Mouse (Mus musculus) embryonic facial prominence, embryonic 13.5 days (tissue): ENCODE results near the gene Gm7029. TPM values are rescaled to one million over a fixed set of nuclear protein-coding genes. Genes with fewer than 3 reads are reported as not detected.

Experiments used
- ATAC-seq: fragments of 200-750 bp; cut with Nextera tagmentation; 2 replicates; pipeline ENCODE4 v1.8.0; 2017; ENCODE audit warnings: low read depth; ENCODE audit not compliant: insufficient number of reproducible peaks, insufficient read depth, low FRiP score, low TSS enrichment
- H3K27ac ChIP-seq: fragments of 300-500 bp; sonication (generic); 2 replicates; pipeline ENCODE4 v1.5.1; 2015; ENCODE audit warnings: moderate library complexity, mild to moderate bottlenecking, inconsistent platforms
- H3K27me3 ChIP-seq: fragments of 300-500 bp; sonication (generic); 2 replicates; pipeline ENCODE4 v1.6.1; 2015; ENCODE audit warnings: mild to moderate bottlenecking, inconsistent platforms
- H3K36me3 ChIP-seq: fragments of 300-500 bp; sonication (generic); 2 replicates; pipeline ENCODE4 v1.6.1; 2015; ENCODE audit warnings: mild to moderate bottlenecking, inconsistent platforms
- H3K4me1 ChIP-seq: fragments of 300-500 bp; sonication (generic); 2 replicates; pipeline ENCODE4 v1.6.1; 2015; ENCODE audit warnings: inconsistent platforms
- H3K4me2 ChIP-seq: fragments of 300-500 bp; sonication (generic); 2 replicates; pipeline ENCODE4 v1.6.1; 2015; ENCODE audit warnings: moderate library complexity, mild to moderate bottlenecking, inconsistent platforms
- H3K4me3 ChIP-seq: fragments of 300-500 bp; sonication (generic); 2 replicates; pipeline ENCODE4 v1.5.1; 2015; ENCODE audit warnings: mild to moderate bottlenecking, inconsistent platforms
- H3K9ac ChIP-seq: fragments of 300-500 bp; sonication (generic); 2 replicates; pipeline ENCODE4 v1.6.1; 2015; ENCODE audit warnings: mild to moderate bottlenecking, inconsistent platforms
- H3K9me3 ChIP-seq: fragments of 300-500 bp; sonication (generic); 2 replicates; pipeline ENCODE4 v1.6.1; 2016; ENCODE audit warnings: inconsistent platforms
- WGBS: fragments of 180-500 bp; shearing (Covaris S2); methylation state at CpG from one replicate; pipeline ENCODE4 v1.1.7; 2015; ENCODE audit warnings: mixed read lengths; 5-methylcytosine and 5-hydroxymethylcytosine counted together
- microRNA-seq: library from miRNA; unstranded; fragments of <30 nt; microRNA quantifications from one replicate; pipeline ENCODE4, GENCODE M21; 2016
- polyA plus RNA-seq: library from polyadenylated mRNA; unstranded; fragments of >200 nt; fragmentation: Nextera tagmentation; extraction: Ambion mirVana; gene quantifications from 2 replicates; pipeline ENCODE4 v1.2.1, GENCODE M21; 2015

The Gm7029 gene
- polyA plus RNA-seq, 1 experiment from 2014 or later, result not detected

GRCm38 (mm10) chr17:33916294-33916693 is 42.7 kb downstream of the Gm7029 start:
- Histone ChIP-seq H3K4me2 (peak overlapping the region; percentile 66), H3K36me3 (peaks cover 50% of the 10 kb centered on the region), H3K27me3 (no peaks in the 10 kb centered on the region), H3K9me3 (no peaks in the 10 kb centered on the region), H3K4me3 (peak overlapping the region; percentile 53), H3K9ac (peak overlapping the region; percentile 64), H3K27ac (peak overlapping the region; percentile 81), H3K4me1 (peaks cover 57% of the 10 kb centered on the region)
- ATAC-seq, result 0 out of 2 replicates have a peak, but pooled peaks have one; percentile 6
- under 1% methylated on average over 18 of the region's 20 CpGs for WGBS

DNA sequence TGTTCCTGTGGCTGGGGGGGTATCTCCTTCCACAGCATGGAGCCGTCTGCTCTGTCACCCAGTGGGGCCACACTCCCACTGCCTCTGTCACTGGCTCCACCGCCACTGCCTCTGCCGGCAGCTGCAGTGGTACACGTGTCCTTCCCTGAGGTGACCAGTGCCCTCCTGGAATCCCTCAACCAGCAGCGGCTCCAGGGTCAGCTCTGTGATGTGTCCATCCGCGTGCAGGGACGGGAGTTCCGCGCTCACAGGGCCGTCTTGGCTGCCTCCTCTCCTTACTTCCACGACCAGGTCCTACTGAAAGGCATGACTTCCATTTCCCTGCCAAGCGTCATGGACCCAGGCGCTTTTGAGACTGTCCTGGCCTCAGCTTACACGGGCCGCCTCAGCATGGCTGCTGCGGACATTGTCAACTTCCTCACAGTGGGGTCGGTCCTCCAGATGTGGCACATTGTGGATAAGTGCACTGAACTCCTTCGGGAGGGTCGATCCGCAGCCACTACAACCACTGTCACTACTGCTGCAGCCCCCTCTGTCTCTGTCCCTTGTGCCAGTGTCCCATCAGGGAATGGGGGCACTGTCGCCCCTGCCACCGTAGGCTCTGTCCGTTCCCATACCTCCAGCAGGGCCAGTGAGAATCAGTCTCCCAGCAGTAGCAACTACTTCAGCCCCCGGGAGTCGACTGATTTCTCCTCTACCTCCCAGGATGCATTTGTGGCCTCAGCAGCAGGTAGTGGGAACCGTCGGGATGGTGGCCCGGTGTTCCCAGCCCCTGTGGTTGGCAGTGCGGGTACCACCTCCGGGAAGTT is 43.4 kb downstream of the Gm7029 start:
- Histone ChIP-seq H3K9ac (peak overlapping the region; percentile 64), H3K9me3 (no peaks in the 10 kb centered on the region)

DNA sequence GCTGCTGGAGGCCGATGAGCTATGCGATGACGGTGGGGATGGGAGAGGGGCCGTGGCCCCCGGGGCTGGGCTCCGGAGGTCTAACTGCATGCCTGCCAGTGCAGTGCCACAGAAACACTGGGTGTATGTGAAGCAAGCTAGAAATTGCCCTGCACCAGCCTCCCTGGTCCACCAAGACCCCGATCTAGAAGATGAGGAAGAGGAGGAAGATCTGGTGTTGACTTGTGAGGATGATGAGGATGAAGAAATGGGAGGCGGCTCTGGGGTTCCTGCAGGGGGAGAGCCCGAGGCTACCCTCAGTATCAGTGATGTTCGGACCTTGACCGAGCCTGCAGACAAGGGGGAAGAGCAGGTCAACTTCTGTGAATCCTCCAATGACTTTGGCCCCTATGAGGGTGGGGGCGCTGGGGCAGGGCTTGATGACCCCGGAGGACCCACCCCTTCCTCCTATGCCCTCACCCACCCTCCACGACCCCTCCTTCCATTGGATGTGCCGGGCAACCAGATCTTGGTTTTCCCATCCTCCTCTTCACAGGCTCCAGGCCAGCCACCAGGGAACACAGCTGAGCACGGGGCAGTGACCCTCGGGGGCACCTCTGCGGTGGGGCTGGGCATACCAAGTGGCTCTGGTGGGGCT is 44.1 kb downstream of the Gm7029 start:
- Histone ChIP-seq H3K27me3 (no peaks in the 10 kb centered on the region), H3K36me3 (peaks cover 37% of the 10 kb centered on the region), H3K4me2 (peak overlapping the region; percentile 99; the same call in 1 of the 2 replicates), H3K4me1 (peaks cover 48% of the 10 kb centered on the region), H3K4me3 (peak overlapping the region; percentile 9; the same call in 1 of the 2 replicates), H3K9me3 (no peaks in the 10 kb centered on the region), H3K27ac (no peak overlapping the region), H3K9ac (no peak overlapping the region)
- ATAC-seq, result no peak
- 85% methylated on average over 18 of the region's 18 CpGs for WGBS

More for the DNA sequence above, 43.4 kb downstream of the Gm7029 start:
- Histone ChIP-seq H3K27me3 (no peaks in the 10 kb centered on the region), H3K27ac (peak overlapping the region; percentile 81; the same call in 1 of the 2 replicates), H3K36me3 (peaks cover 43% of the 10 kb centered on the region), H3K4me3 (peak overlapping the region; percentile 53), H3K4me1 (peaks cover 52% of the 10 kb centered on the region), H3K4me2 (peak overlapping the region; percentile 66)
- ATAC-seq, result no peak
- WGBS, result 77% methylated on average over 31 of the region's 31 CpGs

- Histone ChIP-seq H3K27me3 (no peaks in the 10 kb centered on the region), H3K4me1 (peaks cover 48% of the 10 kb centered on the region), H3K4me2 (peak overlapping the region; percentile 99), H3K9ac (no peak overlapping the region), H3K36me3 (peaks cover 30% of the 10 kb centered on the region), H3K9me3 (no peaks in the 10 kb centered on the region), H3K27ac (no peak overlapping the region), H3K4me3 (peak overlapping the region; percentile 68)
- 61% methylated on average over 37 of the region's 37 CpGs for WGBS
- ATAC-seq, result no peak
These were observed 44.9 kb downstream of the Gm7029 start for GRCm38 (mm10) chr17:33918293-33919203.

DNA sequence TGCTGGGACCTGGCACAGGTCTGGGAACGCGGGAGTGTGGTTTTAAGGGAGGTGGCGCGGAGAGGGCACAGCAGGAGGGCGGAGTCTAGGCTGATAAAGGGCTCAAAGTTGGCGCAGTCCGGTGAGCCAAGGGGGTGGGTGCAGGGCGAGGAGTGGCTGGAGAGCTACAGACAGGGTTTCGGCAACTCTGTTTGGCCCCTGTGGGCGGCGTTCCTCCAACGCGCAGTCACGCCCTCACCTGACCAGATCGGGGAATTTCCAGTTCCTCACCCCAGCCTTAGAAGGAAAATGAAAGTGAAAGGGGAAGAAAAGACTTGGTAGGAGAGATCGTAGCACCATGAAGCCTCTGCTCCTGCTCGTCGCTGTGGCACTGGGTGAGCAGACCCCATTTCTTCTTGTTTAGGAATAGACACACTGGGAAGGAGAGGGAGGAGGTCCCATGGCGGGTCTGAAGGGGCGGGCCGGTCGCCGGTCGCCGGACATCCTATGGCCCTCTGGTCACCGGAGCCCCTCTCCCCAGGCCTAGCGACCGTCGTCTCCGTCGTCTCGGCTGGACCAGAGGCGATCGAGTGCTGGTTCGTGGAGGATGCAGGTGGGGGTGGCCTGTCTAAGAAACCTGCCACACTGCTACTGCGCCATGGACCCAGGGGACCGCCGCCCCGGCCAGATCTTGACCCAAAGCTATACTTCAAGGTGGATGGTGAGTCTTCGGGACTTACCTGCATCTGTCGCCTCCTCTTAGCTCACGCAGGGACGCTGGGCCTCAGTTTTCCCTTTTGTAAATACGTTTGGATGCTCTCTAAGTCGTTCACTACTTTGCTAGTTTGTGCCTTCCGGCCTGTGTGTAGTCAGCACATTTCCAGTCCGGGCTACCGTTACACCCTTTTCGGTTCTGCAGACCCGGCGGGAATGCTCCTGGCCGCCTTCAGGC is 46.0 kb downstream of the Gm7029 start:
- no peaks in the 10 kb centered on the region for H3K27me3 ChIP-seq
- H3K4me1 ChIP-seq, result peaks cover 48% of the 10 kb centered on the region
- ATAC-seq, result no peak
- H3K4me2 ChIP-seq, result peak overlapping the region; percentile 99
- H3K27ac ChIP-seq, result peak overlapping the region; percentile 69
- H3K36me3 ChIP-seq, result peaks cover 19% of the 10 kb centered on the region
- H3K9me3 ChIP-seq, result no peaks in the 10 kb centered on the region
- under 1% methylated on average over 52 of the region's 52 CpGs for WGBS
- peak overlapping the region; percentile 68 for H3K4me3 ChIP-seq
- peak overlapping the region; percentile 78 for H3K9ac ChIP-seq

GRCm38 (mm10) chr17:33920282-33921097 is 46.9 kb downstream of the Gm7029 start:
- Histone ChIP-seq H3K9ac (peak overlapping the region; percentile 78), H3K27ac (0 out of 2 replicates have a peak overlapping the region, but pooled peaks have one; percentile 69), H3K9me3 (no peaks in the 10 kb centered on the region), H3K27me3 (no peaks in the 10 kb centered on the region), H3K4me1 (peaks cover 40% of the 10 kb centered on the region), H3K36me3 (peaks cover 22% of the 10 kb centered on the region), H3K4me2 (peak overlapping the region; percentile 99), H3K4me3 (peak overlapping the region; percentile 68)
- WGBS, result under 1% methylated on average over 36 of the region's 36 CpGs
- no peak for ATAC-seq

- peaks cover 31% of the 10 kb centered on the region for H3K36me3 ChIP-seq
- H3K9me3 ChIP-seq, result no peaks in the 10 kb centered on the region
- H3K27ac ChIP-seq, result no peak overlapping the region
- no peak for ATAC-seq
- H3K4me3 ChIP-seq, result peak overlapping the region; percentile 68; the same call in 1 of the 2 replicates
- H3K9ac ChIP-seq, result 0 out of 2 replicates have a peak overlapping the region, but pooled peaks have one; percentile 21
- no peak overlapping the region for H3K4me2 ChIP-seq
- no peaks in the 10 kb centered on the region for H3K27me3 ChIP-seq
- H3K4me1 ChIP-seq, result peaks cover 39% of the 10 kb centered on the region
- 80% methylated on average over 7 of the region's 7 CpGs for WGBS
These were observed 47.7 kb downstream of the Gm7029 start for GRCm38 (mm10) chr17:33921361-33921760.

Small RNA genes within 50 kb of the gene (microRNA-seq; reads per million reads assigned to microRNA genes)
- gene Gm27740, result not detected

Other genes with a start within 250 kb of the Gm7029 start
- 49.1 and 50.2 TPM in 2 replicates for gene Zfp414, start 244.7 kb upstream of the Gm7029 start, polyA plus RNA-seq
- 0.72 and 0.91 TPM in 2 replicates for gene Pram1, start 235.8 kb upstream of the Gm7029 start, polyA plus RNA-seq
- 372 and 384 TPM in 2 replicates for gene Hnrnpm, start 187.0 kb upstream of the Gm7029 start, polyA plus RNA-seq
- 42.6 and 46.9 TPM in 2 replicates for gene March2, start 155.2 kb upstream of the Gm7029 start, polyA plus RNA-seq
- 324 and 385 TPM in 2 replicates for gene Rab11b, start 113.3 kb upstream of the Gm7029 start, polyA plus RNA-seq
- 53.0 and 60.7 TPM in 2 replicates for gene Angptl4, start 92.0 kb upstream of the Gm7029 start, polyA plus RNA-seq
- gene Kank3, start 63.3 kb upstream of the Gm7029 start, polyA plus RNA-seq, result 34.4 and 37.9 TPM in 2 replicates
- gene Rps28, start 49.3 kb upstream of the Gm7029 start, polyA plus RNA-seq, result 1,111 and 1,168 TPM in 2 replicates
- gene Ndufa7, start 49.3 kb upstream of the Gm7029 start, polyA plus RNA-seq, result 464 and 506 TPM in 2 replicates
- 57.8 and 66.4 TPM in 2 replicates for gene Cd320, start 30.7 kb upstream of the Gm7029 start, polyA plus RNA-seq
- 7.2 and 7.3 TPM in 2 replicates for gene Kifc1, start 16.8 kb downstream of the Gm7029 start, polyA plus RNA-seq
- gene Platr17, start 31.3 kb downstream of the Gm7029 start, polyA plus RNA-seq, result 0.27 TPM in 1 of 2 replicates, not detected in the other
- gene Daxx, start 35.6 kb downstream of the Gm7029 start, polyA plus RNA-seq, result 57.7 and 58.9 TPM in 2 replicates
- 26.6 and 31.9 TPM in 2 replicates for gene Tapbp, start 42.1 kb downstream of the Gm7029 start, polyA plus RNA-seq
- gene Zbtb22, start 42.1 kb downstream of the Gm7029 start, polyA plus RNA-seq, result 15.4 and 17.6 TPM in 2 replicates
- 61.2 and 63.7 TPM in 2 replicates for gene Rgl2, start 55.7 kb downstream of the Gm7029 start, polyA plus RNA-seq
- 176 and 190 TPM in 2 replicates for gene Pfdn6, start 66.5 kb downstream of the Gm7029 start, polyA plus RNA-seq
- gene Wdr46, start 66.8 kb downstream of the Gm7029 start, polyA plus RNA-seq, result 36.2 and 40.7 TPM in 2 replicates
- 7.0 and 7.2 TPM in 2 replicates for gene B3galt4, start 77.7 kb downstream of the Gm7029 start, polyA plus RNA-seq
- 45.7 and 49.6 TPM in 2 replicates for gene Vps52, start 82.0 kb downstream of the Gm7029 start, polyA plus RNA-seq
- gene Rps18, start 82.2 kb downstream of the Gm7029 start, polyA plus RNA-seq, result 1,782 and 1,797 TPM in 2 replicates
- 8.5 and 14.6 TPM in 2 replicates for gene H2-K1, start 126.5 kb downstream of the Gm7029 start, polyA plus RNA-seq
- gene Ring1, start 150.8 kb downstream of the Gm7029 start, polyA plus RNA-seq, result 17.1 and 22.3 TPM in 2 replicates
- gene H2-Ke6, start 154.2 kb downstream of the Gm7029 start, polyA plus RNA-seq, result 57.4 and 58.8 TPM in 2 replicates
- gene Slc39a7, start 157.8 kb downstream of the Gm7029 start, polyA plus RNA-seq, result 201 and 212 TPM in 2 replicates
- gene Rxrb, start 158.0 kb downstream of the Gm7029 start, polyA plus RNA-seq, result 53.4 and 56.4 TPM in 2 replicates
- gene Col11a2, start 165.6 kb downstream of the Gm7029 start, polyA plus RNA-seq, result 23.7 and 26.5 TPM in 2 replicates
- 0.48 and 0.65 TPM in 2 replicates for gene H2-Oa, start 218.5 kb downstream of the Gm7029 start, polyA plus RNA-seq
- 17.2 and 17.6 TPM in 2 replicates for gene H2-DMa, start 245.7 kb downstream of the Gm7029 start, polyA plus RNA-seq
- 122 and 142 TPM in 2 replicates for gene Brd2, start 248.8 kb downstream of the Gm7029 start, polyA plus RNA-seq